Mouse (Mus musculus) Patski (cell line): ENCODE data around the gene Clk1. TPM values are rescaled to one million over a fixed set of nuclear protein-coding genes. Genes with fewer than 3 reads are reported as not detected.
A peak's percentile ranks its signal among the peaks of the same experiment; 100 is the strongest.
"Not testable (repeated sequence)": the region's sequence is repeated elsewhere in the genome, so short reads cannot be mapped to it uniquely, and the experiment has no call there.

Experiments
- ATAC-seq: fragments of 100-300 bp; one replicate; pipeline ENCODE4 v1.8.0; 2021
- CTCF ChIA-PET: fragments of 350-600 bp; sonication (Branson Sonifier 250); formaldehyde crosslinking; loops from one replicate; lab custom pipeline; 2022; ENCODE audit warnings: inconsistent platforms; lab: Charles Lee
- POLR2A ChIA-PET: fragments of 350-600 bp; sonication (Branson Sonifier 250); formaldehyde crosslinking; loops from one replicate; lab custom pipeline; 2022; ENCODE audit warnings: antibody characterized with exemption, inconsistent platforms; lab: Charles Lee
- DNase-seq: peaks from one replicate; pipeline ENCODE4 v3.0.0-alpha.2; 2011; ENCODE audit warnings: low read depth, low spot score
- H3K27me3 ChIP-seq: fragments of 371-371 bp; one replicate; pipeline ENCODE4 v1.5.1; 2021
- CTCF ChIP-seq: fragments of 100-300 bp; IDR thresholded peaks from one replicate; pipeline ENCODE4 v1.5.1; 2021
- in situ Hi-C: fragments of 300-500 bp; cut with MboI; formaldehyde crosslinking; loops from 3 replicates; pipeline ENCODE4 v1.11.1; 2018; ENCODE audit warnings: low pct_unique_long_range_greater_than_20kb, mixed read lengths
- polyA plus RNA-seq: library from polyadenylated mRNA; unstranded; gene quantifications from one replicate; pipeline ENCODE4 v1.2.3, GENCODE M21; 2021

Gene Clk1
- polyA plus RNA-seq, 1 experiment from 2014 or later = 109 TPM

- CTCF ChIA-PET = no interaction called here
- H3K27me3 ChIP-seq = no peaks in the 10 kb centered on the region
- peak; percentile 4 for TF ChIP-seq CTCF
- POLR2A ChIA-PET = interaction anchor here (1.3 to 1.7 kb wide), 3 partner anchors 10 to 31 kb away, joined by 5 to 7 read pairs (median 5); partner anchors contain the start of gene Clk1
- ATAC-seq (peak; percentile 88), DNase-seq (peak; percentile 69)
- in situ Hi-C loops = no loop called here
Observed at GRCm38 (mm10) chr1:58392652-58393283, 31.1 kb downstream of the Clk1 start, which contains the start of gene Bzw1. TSS of gene Bzw1 (plus strand) at chr1:58392898.

- TF ChIP-seq CTCF = no peak
- no peak for ATAC-seq
- no peak for DNase-seq
- no peaks in the 10 kb centered on the region for H3K27me3 ChIP-seq
- ChIA-PET POLR2A (interaction anchor here (1.3 to 1.4 kb wide), 2 partner anchors 11 to 32 kb away, joined by 5 to 7 read pairs; partner anchors contain the start of gene Clk1), CTCF (no interaction called here)
- in situ Hi-C loops = no loop called here
Observed at GRCm38 (mm10) chr1:58392268-58392651, 31.6 kb downstream of the Clk1 start.

- DNase-seq = no peak
- ATAC-seq = no peak
- in situ Hi-C loops = no loop called here
- H3K27me3 ChIP-seq = no peaks in the 10 kb centered on the region
- ChIA-PET CTCF (no interaction called here), POLR2A (interaction anchor here (1.3 kb wide), 1 partner anchor 11 kb away, joined by 7 read pairs; no protein-coding TSS in a partner anchor)
- TF ChIP-seq CTCF = peak; percentile 23
Observed at GRCm38 (mm10) chr1:58391421-58392267, 32.2 kb downstream of the Clk1 start.

- no peaks in the 10 kb centered on the region for H3K27me3 ChIP-seq
- DNase-seq (no peak), ATAC-seq (no peak)
- in situ Hi-C loops = no loop called here
- no peak for TF ChIP-seq CTCF
- POLR2A ChIA-PET = interaction anchor here (0.6 kb wide), 1 partner anchor 79 kb away, joined by 4 read pairs; no protein-coding TSS in a partner anchor
- CTCF ChIA-PET = interaction anchor here (1.3 kb wide), 1 partner anchor 16 kb away, joined by 5 read pairs; no protein-coding TSS in a partner anchor
Observed at GRCm38 (mm10) chr1:58382586-58383281, 41.1 kb downstream of the Clk1 start.

- no peaks in the 10 kb centered on the region for H3K27me3 ChIP-seq
- TF ChIP-seq CTCF = no peak
- DNase-seq (no peak), ATAC-seq (peak; percentile 62)
- POLR2A ChIA-PET = no interaction called here
- in situ Hi-C loops = no loop called here
- CTCF ChIA-PET = interaction anchor here (1.7 kb wide), 1 partner anchor 33 kb away, joined by 4 read pairs; no protein-coding TSS in a partner anchor
Observed at GRCm38 (mm10) chr1:58375574-58376147, 48.2 kb downstream of the Clk1 start.

GRCm38 (mm10) chr1:58374266-58374665 lies 49.6 kb downstream of the Clk1 start:
- POLR2A ChIA-PET, DNase-seq, H3K27me3 ChIP-seq, CTCF ChIA-PET, in situ Hi-C loops, ATAC-seq: not testable (repeated sequence)

GRCm38 (mm10) chr1:58369716-58370115 lies 54.1 kb downstream of the Clk1 start:
- in situ Hi-C loops = no loop called here
- TF ChIP-seq CTCF = no peak
- DNase-seq (no peak), ATAC-seq (no peak)
- CTCF ChIA-PET = no interaction called here
- POLR2A ChIA-PET = no interaction called here
- H3K27me3 ChIP-seq = no peaks in the 10 kb centered on the region

- in situ Hi-C loops = no loop called here
- no peaks in the 10 kb centered on the region for H3K27me3 ChIP-seq
- ChIA-PET CTCF (interaction anchor here (1.6 kb wide), 1 partner anchor 15 kb away, joined by 5 read pairs; no protein-coding TSS in a partner anchor), POLR2A (no interaction called here)
- TF ChIP-seq CTCF = no peak
- ATAC-seq = no peak
- DNase-seq = no peak
Observed at GRCm38 (mm10) chr1:58366737-58367471, 57.0 kb downstream of the Clk1 start.

- no peak for TF ChIP-seq CTCF
- in situ Hi-C loops = no loop called here
- ATAC-seq (no peak), DNase-seq (no peak)
- no peaks in the 10 kb centered on the region for H3K27me3 ChIP-seq
- POLR2A ChIA-PET = interaction anchor here (0.5 kb wide), 1 partner anchor 201 kb away, joined by 3 read pairs; no protein-coding TSS in a partner anchor
- CTCF ChIA-PET = no interaction called here
Observed at GRCm38 (mm10) chr1:58365829-58366228, 58.0 kb downstream of the Clk1 start.
